Mouse (Mus musculus): ENCODE measurements around the gene Dtd2. TPM values are rescaled to one million over a fixed set of nuclear protein-coding genes. Genes with fewer than 3 reads are reported as not detected.

Dtd2 gene
- polyA plus RNA-seq, 1 experiment from 2014 or later: 22.7 TPM

- H3K27ac ChIP-seq (replicated peaks; ENCODE audit: low read depth, low read length): no peak overlapping the region
- no peak overlapping the region for H3K9ac ChIP-seq (ENCODE audit: low read length)
- H3K4me3 ChIP-seq (ENCODE audit: low read depth, low read length): no peak overlapping the region
- peaks cover 3% of the 10 kb centered on the region; the same call in 1 of the 2 replicates for H3K36me3 ChIP-seq (ENCODE audit: control insufficient read depth, insufficient read depth, low read length)
- no peak overlapping the region for H3K4me2 ChIP-seq (ENCODE audit: low read depth, severe bottlenecking)
- no peak for DNase-seq (ENCODE audit: low spot score)
- no peaks in the 10 kb centered on the region for H3K27me3 ChIP-seq (ENCODE audit: control insufficient read depth, insufficient read depth, low read length)
- H3K9me3 ChIP-seq (ENCODE audit: control insufficient read depth, low read length): no peaks in the 10 kb centered on the region
- WGBS: 91% methylated on average over 9 of the region's 9 CpGs
- ATAC-seq (ENCODE audit: insufficient number of reproducible peaks, low FRiP score, low TSS enrichment, low read depth): no peak
- H3K4me1 ChIP-seq (ENCODE audit: control insufficient read depth, insufficient read depth, low read length): no peaks in the 10 kb centered on the region
These were observed 7.9 kb downstream of the Dtd2 start for GRCm38 (mm10) chr12:51998366-51998932.

GRCm38 (mm10) chr12:51995738-51996536 lies 10.4 kb downstream of the Dtd2 start:
- no peak for DNase-seq (ENCODE audit: low spot score)
- Histone ChIP-seq H3K9me3 (ENCODE audit: control insufficient read depth, low read length) (no peaks in the 10 kb centered on the region), H3K36me3 (ENCODE audit: control insufficient read depth, insufficient read depth, low read length) (peaks cover 3% of the 10 kb centered on the region; the same call in 1 of the 2 replicates), H3K4me2 (ENCODE audit: low read depth, severe bottlenecking) (no peak overlapping the region), H3K27ac (replicated peaks; ENCODE audit: low read depth, low read length) (no peak overlapping the region), H3K9ac (ENCODE audit: low read length) (no peak overlapping the region), H3K27me3 (ENCODE audit: control insufficient read depth, insufficient read depth, low read length) (no peaks in the 10 kb centered on the region), H3K4me1 (ENCODE audit: control insufficient read depth, insufficient read depth, low read length) (no peaks in the 10 kb centered on the region), H3K4me3 (ENCODE audit: low read depth, low read length) (no peak overlapping the region)
- WGBS: 79% methylated on average over 1 of the region's 1 CpGs
- no peak for ATAC-seq (ENCODE audit: insufficient number of reproducible peaks, low FRiP score, low TSS enrichment, low read depth)

GRCm38 (mm10) chr12:51990629-51991028 lies 15.7 kb downstream of the Dtd2 start:
- no peak overlapping the region for H3K27ac ChIP-seq (replicated peaks; ENCODE audit: low read depth, low read length)

GRCm38 (mm10) chr12:51988536-51988935 lies 17.8 kb downstream of the Dtd2 start:
- 83% methylated on average over 5 of the region's 5 CpGs for WGBS

More at GRCm38 (mm10) chr12:51990629-51991028, 15.7 kb downstream of the Dtd2 start:
- no peaks in the 10 kb centered on the region for H3K27me3 ChIP-seq (ENCODE audit: control insufficient read depth, insufficient read depth, low read length)
- DNase-seq (ENCODE audit: low spot score): no peak
- no peak overlapping the region for H3K4me2 ChIP-seq (ENCODE audit: low read depth, severe bottlenecking)
- no peaks in the 10 kb centered on the region for H3K9me3 ChIP-seq (ENCODE audit: control insufficient read depth, low read length)
- no peak overlapping the region for H3K4me3 ChIP-seq (ENCODE audit: low read depth, low read length)
- H3K36me3 ChIP-seq (ENCODE audit: control insufficient read depth, insufficient read depth, low read length): no peaks in the 10 kb centered on the region; the same call in 1 of the 2 replicates
- 89% methylated on average over 2 of the region's 2 CpGs for WGBS
- H3K4me1 ChIP-seq (ENCODE audit: control insufficient read depth, insufficient read depth, low read length): no peaks in the 10 kb centered on the region
- no peak overlapping the region for H3K9ac ChIP-seq (ENCODE audit: low read length)
- no peak for ATAC-seq (ENCODE audit: insufficient number of reproducible peaks, low FRiP score, low TSS enrichment, low read depth)

GRCm38 (mm10) chr12:51985826-51986225 lies 20.5 kb downstream of the Dtd2 start:
- no peaks in the 10 kb centered on the region for H3K4me1 ChIP-seq (ENCODE audit: control insufficient read depth, insufficient read depth, low read length)
- H3K9ac ChIP-seq (ENCODE audit: low read length): no peak overlapping the region
- 64% methylated on average over 4 of the region's 4 CpGs for WGBS
- no peaks in the 10 kb centered on the region for H3K27me3 ChIP-seq (ENCODE audit: control insufficient read depth, insufficient read depth, low read length)
- no peaks in the 10 kb centered on the region; the same call in 1 of the 2 replicates for H3K36me3 ChIP-seq (ENCODE audit: control insufficient read depth, insufficient read depth, low read length)
- H3K4me3 ChIP-seq (ENCODE audit: low read depth, low read length): no peak overlapping the region
- ATAC-seq (ENCODE audit: insufficient number of reproducible peaks, low FRiP score, low TSS enrichment, low read depth) (no peak), DNase-seq (ENCODE audit: low spot score) (no peak)
- H3K9me3 ChIP-seq (ENCODE audit: control insufficient read depth, low read length): no peaks in the 10 kb centered on the region
- H3K4me2 ChIP-seq (ENCODE audit: low read depth, severe bottlenecking): no peak overlapping the region
- H3K27ac ChIP-seq (replicated peaks; ENCODE audit: low read depth, low read length): no peak overlapping the region

More at GRCm38 (mm10) chr12:51988536-51988935, 17.8 kb downstream of the Dtd2 start:
- H3K4me3 ChIP-seq (ENCODE audit: low read depth, low read length): no peak overlapping the region
- H3K36me3 ChIP-seq (ENCODE audit: control insufficient read depth, insufficient read depth, low read length): no peaks in the 10 kb centered on the region; the same call in 1 of the 2 replicates
- ATAC-seq (ENCODE audit: insufficient number of reproducible peaks, low FRiP score, low TSS enrichment, low read depth) (no peak), DNase-seq (ENCODE audit: low spot score) (no peak)
- H3K9ac ChIP-seq (ENCODE audit: low read length): no peak overlapping the region
- no peak overlapping the region for H3K4me2 ChIP-seq (ENCODE audit: low read depth, severe bottlenecking)
- H3K27ac ChIP-seq (replicated peaks; ENCODE audit: low read depth, low read length): no peak overlapping the region
- H3K27me3 ChIP-seq (ENCODE audit: control insufficient read depth, insufficient read depth, low read length): no peaks in the 10 kb centered on the region
- H3K4me1 ChIP-seq (ENCODE audit: control insufficient read depth, insufficient read depth, low read length): no peaks in the 10 kb centered on the region
- H3K9me3 ChIP-seq (ENCODE audit: control insufficient read depth, low read length): no peaks in the 10 kb centered on the region

GRCm38 (mm10) chr12:51985163-51985748 lies 21.0 kb downstream of the Dtd2 start:
- H3K4me2 ChIP-seq (ENCODE audit: low read depth, severe bottlenecking): no peak overlapping the region
- no peaks in the 10 kb centered on the region for H3K27me3 ChIP-seq (ENCODE audit: control insufficient read depth, insufficient read depth, low read length)
- no peaks in the 10 kb centered on the region for H3K9me3 ChIP-seq (ENCODE audit: control insufficient read depth, low read length)
- no peak overlapping the region for H3K9ac ChIP-seq (ENCODE audit: low read length)
- no peak overlapping the region for H3K27ac ChIP-seq (replicated peaks; ENCODE audit: low read depth, low read length)
- H3K36me3 ChIP-seq (ENCODE audit: control insufficient read depth, insufficient read depth, low read length): no peaks in the 10 kb centered on the region; the same call in 1 of the 2 replicates
- ATAC-seq (ENCODE audit: insufficient number of reproducible peaks, low FRiP score, low TSS enrichment, low read depth) (no peak), DNase-seq (ENCODE audit: low spot score) (no peak)
- H3K4me3 ChIP-seq (ENCODE audit: low read depth, low read length): no peak overlapping the region
- no peaks in the 10 kb centered on the region for H3K4me1 ChIP-seq (ENCODE audit: control insufficient read depth, insufficient read depth, low read length)
- 93% methylated on average over 3 of the region's 3 CpGs for WGBS

- WGBS: 95% methylated on average over 1 of the region's 1 CpGs
- Histone ChIP-seq H3K27me3 (ENCODE audit: control insufficient read depth, insufficient read depth, low read length) (no peaks in the 10 kb centered on the region), H3K4me3 (ENCODE audit: low read depth, low read length) (no peak overlapping the region), H3K4me1 (ENCODE audit: control insufficient read depth, insufficient read depth, low read length) (no peaks in the 10 kb centered on the region), H3K9me3 (ENCODE audit: control insufficient read depth, low read length) (no peaks in the 10 kb centered on the region), H3K36me3 (ENCODE audit: control insufficient read depth, insufficient read depth, low read length) (no peaks in the 10 kb centered on the region), H3K4me2 (ENCODE audit: low read depth, severe bottlenecking) (no peak overlapping the region), H3K27ac (replicated peaks; ENCODE audit: low read depth, low read length) (no peak overlapping the region), H3K9ac (ENCODE audit: low read length) (no peak overlapping the region)
- ATAC-seq (ENCODE audit: insufficient number of reproducible peaks, low FRiP score, low TSS enrichment, low read depth): no peak
- no peak for DNase-seq (ENCODE audit: low spot score)
These were observed 22.7 kb downstream of the Dtd2 start for GRCm38 (mm10) chr12:51983625-51984024.

GRCm38 (mm10) chr12:51976531-51976930 lies 29.8 kb downstream of the Dtd2 start:
- H3K27me3 ChIP-seq (ENCODE audit: control insufficient read depth, insufficient read depth, low read length): no peaks in the 10 kb centered on the region
- no peaks in the 10 kb centered on the region for H3K36me3 ChIP-seq (ENCODE audit: control insufficient read depth, insufficient read depth, low read length)
- whole genome bisulfite sequencing: 74% methylated on average over 9 of the region's 9 CpGs
- no peak overlapping the region for H3K27ac ChIP-seq (replicated peaks; ENCODE audit: low read depth, low read length)
- H3K4me3 ChIP-seq (ENCODE audit: low read depth, low read length): no peak overlapping the region
- no peak for ATAC-seq (ENCODE audit: insufficient number of reproducible peaks, low FRiP score, low TSS enrichment, low read depth)
- no peak overlapping the region for H3K4me2 ChIP-seq (ENCODE audit: low read depth, severe bottlenecking)
- DNase-seq (ENCODE audit: low spot score): no peak
- H3K9ac ChIP-seq (ENCODE audit: low read length): no peak overlapping the region
- no peaks in the 10 kb centered on the region for H3K4me1 ChIP-seq (ENCODE audit: control insufficient read depth, insufficient read depth, low read length)
- H3K9me3 ChIP-seq (ENCODE audit: control insufficient read depth, low read length): no peaks in the 10 kb centered on the region

Data from limb, embryonic 11.5 days (tissue).